Mouse (Mus musculus): ENCODE measurements around the gene Foxa3.

GRCm38 (mm10) chr7:19017909-19018308 is 5.4 kb downstream of the Foxa3 start:
- TF ChIP-seq POLR2A (IDR thresholded peaks at IDR 0.05; ENCODE audit: insufficient read depth, low read depth, low read length) = no peak
- no peak for TF ChIP-seq CTCF (IDR thresholded peaks at IDR 0.05)
